Mouse (Mus musculus): Measurements from ENCODE around the gene Ola1. TPM values are rescaled to one million over a fixed set of nuclear protein-coding genes. Genes with fewer than 3 reads are reported as not detected.

Gene Ola1
- total RNA-seq, 2 experiments from 2014 or later = 99.6 to 106 TPM

Other genes starting within 250 kb of the Ola1 start
- gene Sp3, start 238.5 kb downstream of the Ola1 start, total RNA-seq (2021) = 10 to 100 TPM; 64.1 to 65.7 TPM
- gene Gm11084, start 232.2 kb downstream of the Ola1 start, total RNA-seq (2021) = not detected
- gene Sp9, start 53.0 kb upstream of the Ola1 start, total RNA-seq (2021) = 1 to 10 TPM; 7.8 to 8.2 TPM
- gene Scrn3, start 93.7 kb upstream of the Ola1 start, total RNA-seq (2021) = 1 to 10 TPM; 3.4 to 4.1 TPM
- 10 to 100 TPM; 22.9 to 25.1 TPM for gene Cir1, start 93.8 kb upstream of the Ola1 start, total RNA-seq (2021)
- 10 to 100 TPM; 22.9 to 23.6 TPM for gene Gpr155, start 167.6 kb upstream of the Ola1 start, total RNA-seq (2021)

Data from left cerebral cortex, postnatal 4 days (tissue).